ENCODE assay signal across 28 mouse cellular contexts in the genomic region with DNA sequence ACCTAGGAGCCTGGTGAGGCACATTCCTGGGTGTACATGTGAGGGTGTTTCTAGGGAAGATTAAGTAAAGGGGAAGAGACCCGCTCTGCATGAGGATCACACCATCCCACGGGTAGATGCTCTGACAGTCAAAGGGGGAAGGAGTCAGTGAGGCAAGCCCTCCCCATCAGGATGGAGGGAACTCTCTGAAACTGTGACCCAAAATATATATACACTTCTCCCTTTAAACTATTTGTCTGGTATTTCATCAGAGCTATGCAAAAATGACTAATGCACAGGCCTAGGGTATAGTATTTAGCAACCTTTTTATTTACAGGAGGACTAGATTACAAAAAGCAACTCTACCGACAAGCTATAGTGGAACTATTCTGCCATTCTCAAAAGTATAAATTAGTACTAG. TPM values are rescaled to one million over a fixed set of nuclear protein-coding genes. Genes with fewer than 3 reads are reported as not detected.
DNase-seq lines count a peak whose midpoint lies in the region; ATAC-seq and TF ChIP-seq lines count a peak whose summit lies in the region.
"Had no signal": no experiment of that assay in that cellular context is flagged by ENCODE, and none has a peak within 500 bp of the region (broad histone marks: within the 10 kb centered on the region; RNA-seq: fewer than 3 reads in every experiment).

No protein-coding gene starts in this region.

- peak overlapping the region; percentile 67 for H3K27ac ChIP-seq in MEL (ENCODE audit: control insufficient read depth, low read depth, low read length)
- H3K27ac ChIP-seq: embryonic facial prominence, embryonic 10.5 days; embryonic facial prominence, embryonic 13.5 days; forebrain, embryonic 13.5 days; gastrocnemius, adult 2 months; heart, embryonic 15.5 days; hindbrain, embryonic 10.5 days; hindbrain, embryonic 13.5 days had no signal

- peaks cover 14% of the 10 kb centered on the region for H3K79me2 ChIP-seq in MEL (ENCODE audit: control insufficient read depth, insufficient read depth, low read length, poor library complexity)

- H3K9ac ChIP-seq in MEL (ENCODE audit: control insufficient read depth, low read depth, low read length, poor library complexity, severe bottlenecking): no peak overlapping the region; the same call in 1 of the 2 replicates
- H3K9ac ChIP-seq: embryonic facial prominence, embryonic 13.5 days; forebrain, embryonic 13.5 days; heart, embryonic 12.5 days; heart, embryonic 15.5 days; hindbrain, embryonic 13.5 days had no signal

- no peak for TF ChIP-seq POLR2A in MEL (IDR thresholded peaks at IDR 0.05; ENCODE audit: control insufficient read depth in 1 of 2, insufficient read depth in 1 of 2, low read depth in 1 of 2, low read length in 2 of 2, poor library complexity in 1 of 2)

- no peak for TF ChIP-seq EP300 in MEL (IDR thresholded peaks at IDR 0.05; ENCODE audit: low read depth in 1 of 2, low read length in 2 of 2)

- H3K36me3 ChIP-seq in MEL (ENCODE audit: control insufficient read depth in 1 of 2, insufficient read depth in 2 of 2, low read length in 2 of 2): peaks cover 37 to 66% of the 10 kb centered on the region in 2 experiments

- peak; percentile 59 for ATAC-seq in megakaryocyte, adult 5-6 weeks (ENCODE audit: poor library complexity, severe bottlenecking)
- ATAC-seq: CD4-positive, CD25-positive, alpha-beta regulatory T cell, adult 4 months; forebrain, embryonic 13.5 days; forebrain, embryonic 16.5 days; hindbrain, embryonic 16.5 days had no signal

- H3K4me3 ChIP-seq in MEL (ENCODE audit: control insufficient read depth in 1 of 2, insufficient read depth in 1 of 2, low read depth in 2 of 2, low read length in 2 of 2): no peak overlapping the region
- H3K4me3 ChIP-seq: embryonic facial prominence, embryonic 10.5 days; embryonic facial prominence, embryonic 13.5 days; erythroblast, embryonic 14.5 days; forebrain, embryonic 13.5 days; gastrocnemius, adult 2 months; heart, embryonic 12.5 days; heart, embryonic 15.5 days; hindbrain, embryonic 10.5 days; hindbrain, embryonic 13.5 days had no signal

- no peak for TF ChIP-seq CTCF in MEL (IDR thresholded peaks at IDR 0.05 in 2 of 3, conservative IDR thresholded peaks at IDR 0.05 in 1 of 3; ENCODE audit: control insufficient read depth in 1 of 3, insufficient read depth in 1 of 3, low read depth in 2 of 3, low read length in 3 of 3, poor library complexity in 1 of 3, severe bottlenecking in 1 of 3)

- peak; percentile 16 for DNase-seq in lung, postnatal 36 days
- no peak for DNase-seq in lung, postnatal 4 days
- peak; percentile 40 for DNase-seq in MEL (ENCODE audit: low read depth, low spot score)
- no peak for DNase-seq in T-cell, adult 2 months (ENCODE audit: low spot score)
- DNase-seq in layer of hippocampus, adult 11-12 months (ENCODE audit: low spot score): no peak
- no peak for DNase-seq in spleen, postnatal 14 days (ENCODE audit: low spot score in 2 of 2)
- DNase-seq: adrenal gland, postnatal 10 days; adrenal gland, postnatal 36 days; cerebellum, adult 18-20 months; cerebellum, adult 9-10 months; cerebellum, postnatal 14 days; gastrocnemius, adult 2 months; gastrocnemius, postnatal 14 days; heart, adult 18-20 months; heart, postnatal 10 days; heart, postnatal 36 days had no signal

- TF ChIP-seq RAD21 in MEL (IDR thresholded peaks at IDR 0.05; ENCODE audit: low read depth, low read length): no peak

- no peaks in the 10 kb centered on the region for H3K9me3 ChIP-seq in MEL (replicated peaks; ENCODE audit: insufficient read depth, low read length)
- H3K9me3 ChIP-seq: embryonic facial prominence, embryonic 10.5 days; embryonic facial prominence, embryonic 13.5 days; forebrain, embryonic 13.5 days; heart, embryonic 12.5 days; heart, embryonic 15.5 days; hindbrain, embryonic 10.5 days; hindbrain, embryonic 13.5 days had no signal

- H3K27me3 ChIP-seq in MEL (ENCODE audit: control insufficient read depth in 1 of 2, insufficient read depth in 2 of 2, low read length in 2 of 2): no peaks in the 10 kb centered on the region
- H3K27me3 ChIP-seq: embryonic facial prominence, embryonic 13.5 days; forebrain, embryonic 13.5 days; heart, embryonic 12.5 days; heart, embryonic 15.5 days; hindbrain, embryonic 13.5 days had no signal

- H3K4me1 ChIP-seq in MEL (ENCODE audit: control insufficient read depth in 1 of 2, insufficient read depth in 2 of 2, low read length in 2 of 2): peaks cover 41 to 46% of the 10 kb centered on the region in 2 experiments

TF ChIP-seq in MEL, 35 proteins besides CTCF, POLR2A, EP300 and RAD21:
- TF ChIP-seq TAL1 (IDR thresholded peaks at IDR 0.05; ENCODE audit: low read length) (no peak), GABPA (IDR thresholded peaks at IDR 0.05; ENCODE audit: low read depth, low read length) (no peak), ZMIZ1 (IDR thresholded peaks at IDR 0.05; ENCODE audit: low read depth, low read length) (no peak), TCF12 (IDR thresholded peaks at IDR 0.05; ENCODE audit: low read depth, low read length) (no peak; the same call in 1 of the 2 replicates), NRF1 (IDR thresholded peaks at IDR 0.05; ENCODE audit: insufficient read depth, low read depth, low read length, poor library complexity, severe bottlenecking) (no peak), RCOR1 (IDR thresholded peaks at IDR 0.05; ENCODE audit: low read depth, low read length) (no peak), ZC3H11A (IDR thresholded peaks at IDR 0.05; ENCODE audit: low read depth, low read length) (no peak), USF2 (IDR thresholded peaks at IDR 0.05; ENCODE audit: borderline replicate concordance in 1 of 2, insufficient read depth in 1 of 2, low read depth in 1 of 2, low read length in 2 of 2) (no peak), JUND (IDR thresholded peaks at IDR 0.05; ENCODE audit: low read depth, low read length) (no peak), SMC3 (IDR thresholded peaks at IDR 0.05; ENCODE audit: low read depth, low read length) (no peak), HCFC1 (IDR thresholded peaks at IDR 0.05; ENCODE audit: low read depth, low read length) (no peak), KAT2A (conservative IDR thresholded peaks at IDR 0.05; ENCODE audit: low read depth, low read length) (no peak), USF1 (IDR thresholded peaks at IDR 0.05; ENCODE audit: low read depth, low read length) (no peak), POLR2AphosphoS2 (IDR thresholded peaks at IDR 0.05; ENCODE audit: low read length) (no peak), MYC (IDR thresholded peaks at IDR 0.05; ENCODE audit: low read depth, low read length) (no peak), ELF1 (IDR thresholded peaks at IDR 0.05; ENCODE audit: low read depth, low read length) (no peak), MEF2A (IDR thresholded peaks at IDR 0.05; ENCODE audit: extremely low read depth, insufficient replicate concordance, low read depth, low read length, poor library complexity, severe bottlenecking) (no peak), CHD1 (IDR thresholded peaks at IDR 0.05; ENCODE audit: low read depth, low read length) (no peak)

RNA-seq across cellular contexts. Expression of gene Uap1, which starts 9.8 kb away (rescaled TPM):
- total RNA-seq in MEL (2012; rRNA removed): 74.5 and 87.3 TPM in 2 replicates
- polyA plus RNA-seq in MEL (2012; ENCODE audit: insufficient read depth in 1 of 2, insufficient read length in 2 of 2, low read depth in 1 of 2, low replicate concordance in 2 of 2, missing spikeins in 1 of 2): 10 to 100 TPM in 1 of 2 experiments, not detected in 1; 80.8 TPM
- total RNA-seq in megakaryocyte, adult 5-6 weeks (2015): 57.7 and 66.6 TPM in 2 replicates
- 58.5 and 79.1 TPM in 2 replicates for total RNA-seq in megakaryocyte, adult 5-6 weeks (2017)

RNA-seq across cellular contexts. Expression of gene Uhmk1, which starts 50.3 kb away (rescaled TPM):
- 26.8 and 28.9 TPM in 2 replicates for total RNA-seq in MEL (2012; rRNA removed)
- 10 to 100 TPM; 19.5 to 43.9 TPM for polyA plus RNA-seq in MEL (2012; ENCODE audit: insufficient read depth in 1 of 2, insufficient read length in 2 of 2, low read depth in 1 of 2, low replicate concordance in 2 of 2, missing spikeins in 1 of 2)
- 43.0 and 50.9 TPM in 2 replicates for total RNA-seq in megakaryocyte, adult 5-6 weeks (2015)
- total RNA-seq in megakaryocyte, adult 5-6 weeks (2017): 48.3 and 55.7 TPM in 2 replicates

RNA-seq across cellular contexts. Expression of gene Ddr2, which starts 54.4 kb away (rescaled TPM):
- total RNA-seq in MEL (2012; rRNA removed): not detected in 2 replicates
- under 1 TPM in 1 of 2 experiments, not detected in 1; 0.04 TPM for polyA plus RNA-seq in MEL (2012; ENCODE audit: insufficient read depth in 1 of 2, insufficient read length in 2 of 2, low read depth in 1 of 2, low replicate concordance in 2 of 2, missing spikeins in 1 of 2)
- total RNA-seq in megakaryocyte, adult 5-6 weeks (2015): not detected in 2 replicates
- total RNA-seq in megakaryocyte, adult 5-6 weeks (2017): 0.15 TPM in 1 of 2 replicates, not detected in the other
- polyA plus RNA-seq: CD4-positive, CD25-positive, alpha-beta regulatory T cell, adult 4 months; erythroblast, embryonic 14.5 days had no signal

Comparison
In these comparisons a context has a peak if more than half of its experiments do, and no peak if none do; other contexts are left out.
1. DNase-seq: peak in lung, postnatal 36 days (single experiment) and MEL (single experiment); none in lung, postnatal 4 days (0 of 2), T-cell, adult 2 months (single experiment), layer of hippocampus, adult 11-12 months (single experiment) and spleen, postnatal 14 days (0 of 2).